20 mouse cellular contexts compared by ENCODE assay signal in genomic region chr1:34328606-34329005, GRCm38 (mm10).
DNase-seq lines count a peak whose midpoint lies in the region; ATAC-seq lines count a peak whose summit lies in the region.
"Had no signal": no experiment of that assay in that cellular context is flagged by ENCODE, and none has a peak within 500 bp of the region (broad histone marks: within the 10 kb centered on the region; RNA-seq: fewer than 3 reads in every experiment).

No protein-coding gene starts in this region.

- intact Hi-C loops in heart, postnatal 10 days (cut with DNase I): no loop called here

- peaks cover 18 to 31% of the 10 kb centered on the region in 2 experiments for H3K4me1 ChIP-seq in heart, embryonic 14.5 days (ENCODE audit: control insufficient read depth in 2 of 2, insufficient read depth in 2 of 2, low read length in 2 of 2)
- H3K4me1 ChIP-seq in heart, embryonic 11.5 days (ENCODE audit: control insufficient read depth, insufficient read depth, low read length): peaks cover 12% of the 10 kb centered on the region
- H3K4me1 ChIP-seq: embryonic facial prominence, embryonic 10.5 days; forebrain, embryonic 10.5 days; hindbrain, embryonic 12.5 days had no signal

- H3K36me3 ChIP-seq in heart, embryonic 14.5 days (ENCODE audit: control insufficient read depth, insufficient read depth, low read length): no peaks in the 10 kb centered on the region
- H3K36me3 ChIP-seq in heart, embryonic 11.5 days (ENCODE audit: control insufficient read depth, insufficient read depth, low read length): no peaks in the 10 kb centered on the region
- H3K36me3 ChIP-seq: embryonic facial prominence, embryonic 10.5 days; forebrain, embryonic 10.5 days; hindbrain, embryonic 12.5 days had no signal

- no peaks in the 10 kb centered on the region for H3K9me3 ChIP-seq in heart, embryonic 14.5 days (ENCODE audit: control insufficient read depth, low read length)
- H3K9me3 ChIP-seq in heart, embryonic 11.5 days (replicated peaks; ENCODE audit: control insufficient read depth, low read length): no peaks in the 10 kb centered on the region
- H3K9me3 ChIP-seq: embryonic facial prominence, embryonic 10.5 days; forebrain, embryonic 10.5 days; hindbrain, embryonic 12.5 days had no signal

- no peaks in the 10 kb centered on the region for H3K27me3 ChIP-seq in heart, embryonic 14.5 days (ENCODE audit: control insufficient read depth, insufficient read depth, low read length)
- H3K27me3 ChIP-seq in heart, embryonic 11.5 days (ENCODE audit: control insufficient read depth, insufficient read depth, low read length): no peaks in the 10 kb centered on the region
- H3K27me3 ChIP-seq: hindbrain, embryonic 12.5 days had no signal

- peak; percentile 63 for DNase-seq in adrenal gland, postnatal 14 days
- no peak for DNase-seq in adrenal gland, adult 18-20 months (ENCODE audit: low spot score in 2 of 2)
- peak; percentile 23 to 30 for DNase-seq in adrenal gland, postnatal 36 days
- DNase-seq in heart, postnatal 10 days: peak; percentile 59 to 65
- no peak for DNase-seq in spleen, postnatal 10 days (ENCODE audit: low spot score in 2 of 2)
- DNase-seq: cerebellum, adult 2 months; cerebellum, postnatal 10 days; gastrocnemius, adult 2 months; gastrocnemius, postnatal 25 days; kidney, adult 8-10 months had no signal

- no peak overlapping the region for H3K4me3 ChIP-seq in heart, embryonic 14.5 days (ENCODE audit: control insufficient read depth in 1 of 2, insufficient read depth in 1 of 2, low read depth in 1 of 2, low read length in 2 of 2)
- no peak overlapping the region for H3K4me3 ChIP-seq in heart, embryonic 11.5 days (ENCODE audit: low read depth, low read length)
- H3K4me3 ChIP-seq: embryonic facial prominence, embryonic 10.5 days; erythroblast, embryonic 14.5 days; forebrain, embryonic 10.5 days; gastrocnemius, adult 2 months; hindbrain, embryonic 12.5 days had no signal

- 14% methylated on average over 6 of the region's 6 CpGs for WGBS in heart, embryonic 14.5 days
- 29% methylated on average over 6 of the region's 6 CpGs for WGBS in heart, embryonic 11.5 days (ENCODE audit: insufficient replicate concordance)

- H3K9ac ChIP-seq in heart, embryonic 14.5 days (ENCODE audit: low read length): no peak overlapping the region
- H3K9ac ChIP-seq in heart, embryonic 11.5 days (ENCODE audit: low read depth, low read length): no peak overlapping the region
- H3K9ac ChIP-seq: hindbrain, embryonic 12.5 days had no signal

- no peak overlapping the region for H3K27ac ChIP-seq in heart, embryonic 14.5 days (replicated peaks in 1 of 2; ENCODE audit: control insufficient read depth in 1 of 2, insufficient read depth in 1 of 2, low read depth in 2 of 2, low read length in 2 of 2)
- no peak overlapping the region for H3K27ac ChIP-seq in heart, embryonic 11.5 days (ENCODE audit: low read depth, low read length)
- H3K27ac ChIP-seq: embryonic facial prominence, embryonic 10.5 days; forebrain, embryonic 10.5 days; gastrocnemius, adult 2 months; hindbrain, embryonic 12.5 days had no signal

- ATAC-seq in heart, embryonic 14.5 days (ENCODE audit: insufficient number of reproducible peaks, insufficient read depth, low FRiP score, low read depth): peak; percentile 26; the same call in 1 of the 2 replicates
- no peak for ATAC-seq in heart, embryonic 11.5 days (replicated peaks; ENCODE audit: insufficient number of reproducible peaks, low FRiP score, low TSS enrichment)
- ATAC-seq: forebrain, embryonic 14.5 days; hindbrain, embryonic 16.5 days; inflammation-experienced regulatory T-cells, adult 6 months; intestine, postnatal 0 days had no signal

- H3K4me2 ChIP-seq in heart, embryonic 14.5 days (ENCODE audit: low read length): no peak overlapping the region
- no peak overlapping the region for H3K4me2 ChIP-seq in heart, embryonic 11.5 days
- H3K4me2 ChIP-seq: hindbrain, embryonic 12.5 days had no signal

Comparison
In these comparisons a context has a peak if more than half of its experiments do, and no peak if none do; other contexts are left out.
1. DNase-seq: peak in adrenal gland, postnatal 14 days (single experiment), adrenal gland, postnatal 36 days (2 of 2) and heart, postnatal 10 days (2 of 2); none in adrenal gland, adult 18-20 months (0 of 2) and spleen, postnatal 10 days (0 of 2).